Mouse (Mus musculus) MEL (cell line): ENCODE measurements around the gene Col23a1. TPM values are rescaled to one million over a fixed set of nuclear protein-coding genes. Genes with fewer than 3 reads are reported as not detected.

Experiments used
- DNase-seq: peaks from one replicate; pipeline ENCODE4 v3.0.0; 2011; ENCODE audit warnings: low read depth, low spot score
- H3K27ac ChIP-seq: 2 replicates; pipeline ENCODE4 v1.5.1; 2012; ENCODE audit warnings: low read depth, mild to moderate bottlenecking, control low read depth, low read length, moderate library complexity; ENCODE audit not compliant: control insufficient read depth
- H3K27me3 ChIP-seq, 2 experiments: fragments of 150-350 bp in 1 of 2; sonication (generic) in 1 of 2; 2 replicates each; pipeline ENCODE4 v1.6.1; 2012; ENCODE audit warnings: low read length in 2 of 2, mild to moderate bottlenecking in 2 of 2, improper control_type of control experiment in 1 of 2, moderate library complexity in 1 of 2; ENCODE audit not compliant: insufficient read depth in 2 of 2, control insufficient read depth in 1 of 2
- H3K36me3 ChIP-seq, 2 experiments: 2 replicates each; pipeline ENCODE4 v1.6.1; 2012 to 2014; ENCODE audit warnings: low read length in 2 of 2, improper control_type of control experiment in 1 of 2, inconsistent platforms in 1 of 2, mild to moderate bottlenecking in 1 of 2; ENCODE audit not compliant: insufficient read depth in 2 of 2, control insufficient read depth in 1 of 2
- H3K4me1 ChIP-seq, 2 experiments: fragments of 150-350 bp in 1 of 2; sonication (generic) in 1 of 2; 2 replicates each; pipeline ENCODE4 v1.6.1; 2012; ENCODE audit warnings: low read length in 2 of 2, improper control_type of control experiment in 1 of 2, mild to moderate bottlenecking in 1 of 2; ENCODE audit not compliant: insufficient read depth in 2 of 2, control insufficient read depth in 1 of 2
- H3K4me3 ChIP-seq, 2 experiments: fragments of 150-350 bp in 1 of 2; sonication (generic) in 1 of 2; 2 replicates each; pipeline ENCODE4 v1.5.1; 2012; ENCODE audit warnings: low read depth in 2 of 2, low read length in 2 of 2, mild to moderate bottlenecking in 2 of 2, moderate library complexity in 2 of 2, control low read depth in 1 of 2, improper control_type of control experiment in 1 of 2; ENCODE audit not compliant: control insufficient read depth in 1 of 2, insufficient read depth in 1 of 2
- H3K79me2 ChIP-seq: 2 replicates; pipeline ENCODE4 v1.6.1; 2012; ENCODE audit warnings: mild to moderate bottlenecking, low read length, moderate library complexity; ENCODE audit not compliant: control insufficient read depth, poor library complexity, insufficient read depth
- H3K9ac ChIP-seq: 2 replicates; pipeline ENCODE4 v1.6.1; 2012; ENCODE audit warnings: low read depth, mild to moderate bottlenecking, control low read depth, low read length, moderate library complexity; ENCODE audit not compliant: control insufficient read depth, poor library complexity, severe bottlenecking
- H3K9me3 ChIP-seq: fragments of 150-350 bp; sonication (generic); replicated peaks from 2 replicates; pipeline ENCODE4 v1.6.1; 2012; ENCODE audit warnings: mild to moderate bottlenecking, low read length, improper control_type of control experiment, moderate library complexity; ENCODE audit not compliant: insufficient read depth
- CHD2 ChIP-seq: IDR thresholded peaks from 2 replicates; pipeline ENCODE4 v1.6.1; 2011; ENCODE audit warnings: low read length, improper control_type of control experiment
- ETS1 ChIP-seq: IDR thresholded peaks from 2 replicates; pipeline ENCODE4 v1.6.1; 2012; ENCODE audit warnings: low read depth, mild to moderate bottlenecking, inconsistent platforms, low read length, improper control_type of control experiment, moderate library complexity
- GABPA ChIP-seq: IDR thresholded peaks from 2 replicates; pipeline ENCODE4 v1.6.1; 2012; ENCODE audit warnings: low read depth, mild to moderate bottlenecking, inconsistent platforms, low read length, improper control_type of control experiment, moderate library complexity
- GATA1 ChIP-seq: IDR thresholded peaks from 2 replicates; pipeline ENCODE4 v1.6.1; 2011; ENCODE audit warnings: low read depth, low read length, improper control_type of control experiment
- HCFC1 ChIP-seq: IDR thresholded peaks from 2 replicates; pipeline ENCODE4 v1.6.1; 2012; ENCODE audit warnings: low read depth, mild to moderate bottlenecking, inconsistent platforms, low read length, improper control_type of control experiment, moderate library complexity
- KAT2A ChIP-seq: conservative IDR thresholded peaks from 2 replicates; pipeline ENCODE4 v1.6.1; 2012; ENCODE audit warnings: low read depth, low read length, improper control_type of control experiment, inconsistent platforms
- MAX ChIP-seq: IDR thresholded peaks from 2 replicates; pipeline ENCODE4 v1.6.1; 2011; ENCODE audit warnings: low read length, improper control_type of control experiment
- MAZ ChIP-seq: IDR thresholded peaks from 2 replicates; pipeline ENCODE4 v1.6.1; 2012; ENCODE audit warnings: low read depth, mild to moderate bottlenecking, inconsistent platforms, low read length, improper control_type of control experiment
- MEF2A ChIP-seq: IDR thresholded peaks from 2 replicates; pipeline ENCODE4 v1.6.1; 2014; ENCODE audit warnings: low read depth, mild to moderate bottlenecking, inconsistent platforms, low read length, improper control_type of control experiment; ENCODE audit not compliant: poor library complexity, insufficient replicate concordance, severe bottlenecking; ENCODE audit errors: extremely low read depth
- MYC ChIP-seq: IDR thresholded peaks from 2 replicates; pipeline ENCODE4 v1.6.1; 2011; ENCODE audit warnings: low read depth, mild to moderate bottlenecking, low read length, improper control_type of control experiment, moderate library complexity
- NRF1 ChIP-seq: IDR thresholded peaks from 2 replicates; pipeline ENCODE4 v1.6.1; 2014; ENCODE audit warnings: low read depth, mild to moderate bottlenecking, inconsistent platforms, low read length, improper control_type of control experiment, moderate library complexity; ENCODE audit not compliant: poor library complexity, insufficient read depth, severe bottlenecking
- POLR2AphosphoS2 ChIP-seq: IDR thresholded peaks from 2 replicates; pipeline ENCODE4 v1.6.1; 2011; ENCODE audit warnings: low read length, improper control_type of control experiment
- POLR2AphosphoS5 ChIP-seq: IDR thresholded peaks from 2 replicates; pipeline ENCODE4 v1.6.1; 2012; ENCODE audit warnings: low read depth, borderline replicate concordance, mild to moderate bottlenecking, inconsistent platforms, low read length, moderate library complexity, mixed read lengths
- RAD21 ChIP-seq: IDR thresholded peaks from 2 replicates; pipeline ENCODE4 v1.6.1; 2011; ENCODE audit warnings: mild to moderate bottlenecking, low read depth, low read length, improper control_type of control experiment
- RCOR1 ChIP-seq: IDR thresholded peaks from 2 replicates; pipeline ENCODE4 v1.6.1; 2012; ENCODE audit warnings: low read depth, mild to moderate bottlenecking, inconsistent platforms, low read length, improper control_type of control experiment
- SMC3 ChIP-seq: IDR thresholded peaks from 2 replicates; pipeline ENCODE4 v1.6.1; 2011; ENCODE audit warnings: low read depth, low read length, improper control_type of control experiment
- ZC3H11A ChIP-seq: IDR thresholded peaks from 2 replicates; pipeline ENCODE4 v1.6.1; 2012; ENCODE audit warnings: low read depth, mild to moderate bottlenecking, inconsistent platforms, low read length, improper control_type of control experiment
- ZKSCAN1 ChIP-seq: IDR thresholded peaks from 2 replicates; pipeline ENCODE4 v1.6.1; 2012; ENCODE audit warnings: low read depth, mild to moderate bottlenecking, inconsistent platforms, low read length, improper control_type of control experiment, moderate library complexity
- polyA plus RNA-seq, 2 experiments: library from polyadenylated mRNA; stranded (reverse) in 1 of 2; unstranded in 1 of 2; fragments of >175 nt in 1 of 2; fragments of >200 nt in 1 of 2; gene quantifications; 2 replicates each; pipeline versions ENCODE4 v1.2.1 to v1.2.4; 2012; ENCODE audit warnings: low replicate concordance in 2 of 2, low read depth in 1 of 2; ENCODE audit not compliant: insufficient read length in 2 of 2, insufficient read depth in 1 of 2, missing spikeins in 1 of 2
- total RNA-seq: library from RNA; depleted of rRNA; stranded (reverse); fragments of 300-350 nt; gene quantifications from 2 replicates; pipeline ENCODE4 v1.2.3, GENCODE M21; 2012

The Col23a1 gene
- total and polyA plus RNA-seq, 3 experiments: under 0.01 to 0.03 TPM; not detected in 1

DNA sequence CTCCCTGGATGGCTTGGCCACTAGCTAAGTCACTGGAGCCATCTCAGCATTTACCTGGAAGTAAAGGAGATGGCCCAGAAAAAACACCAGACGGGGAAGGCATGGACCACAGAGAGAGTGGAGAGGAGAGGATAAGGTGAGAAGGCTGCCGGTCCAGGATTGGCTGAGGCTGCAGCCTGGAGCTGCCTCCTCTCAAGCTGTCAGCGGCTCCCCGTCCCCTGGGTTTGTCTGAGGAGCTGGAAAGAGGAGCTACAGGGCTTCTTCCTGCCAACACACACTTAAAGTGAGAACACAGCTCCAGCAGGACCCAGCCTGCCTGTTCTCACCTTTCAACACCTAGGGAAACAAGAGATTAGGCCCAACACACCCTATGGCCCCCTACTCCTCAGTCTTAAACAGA, 168.9 kb downstream of the Col23a1 start:
- H3K79me2 ChIP-seq: no peaks in the 10 kb centered on the region
- no peak for TF ChIP-seq CHD2
- TF ChIP-seq SMC3: no peak
- TF ChIP-seq MEF2A: no peak
- no peak for TF ChIP-seq GABPA
- TF ChIP-seq RCOR1: no peak
- TF ChIP-seq NRF1: no peak
- TF ChIP-seq POLR2AphosphoS2: no peak
- no peak for TF ChIP-seq ZC3H11A
- TF ChIP-seq GATA1: no peak
- H3K9me3 ChIP-seq: no peaks in the 10 kb centered on the region
- H3K9ac ChIP-seq: no peak overlapping the region
- H3K4me3 ChIP-seq: no peak overlapping the region
- H3K27ac ChIP-seq: no peak overlapping the region
- no peaks in the 10 kb centered on the region for H3K36me3 ChIP-seq
- DNase-seq: no peak
- H3K27me3 ChIP-seq: no peaks in the 10 kb centered on the region
- H3K4me1 ChIP-seq: no peaks in the 10 kb centered on the region

DNA sequence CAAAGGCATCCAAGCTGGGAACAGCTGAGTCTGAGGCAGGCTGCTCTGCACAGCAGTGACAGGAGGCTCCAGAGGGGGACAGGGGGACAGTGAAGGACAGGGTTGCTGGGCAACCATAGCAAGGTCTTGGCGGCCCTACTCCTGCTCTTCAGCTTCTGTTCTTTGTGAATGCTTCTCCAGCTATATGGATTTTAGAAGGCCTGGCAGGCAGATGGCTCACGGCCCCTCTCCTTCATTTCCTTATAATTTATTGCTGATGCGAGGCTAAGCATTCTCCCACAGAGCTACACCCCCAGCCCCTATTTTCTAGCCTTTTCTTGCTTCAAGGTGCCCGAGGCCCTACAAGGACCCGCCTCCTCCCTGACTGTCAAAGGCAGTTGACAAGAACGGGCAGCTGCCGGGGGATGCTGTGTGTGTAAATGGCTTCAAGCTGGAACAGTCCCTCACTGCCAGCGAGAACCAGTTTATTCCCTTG, 169.9 kb downstream of the Col23a1 start:
- H3K4me1 ChIP-seq: no peaks in the 10 kb centered on the region
- TF ChIP-seq RAD21: no peak
- TF ChIP-seq POLR2AphosphoS5: no peak
- no peak for TF ChIP-seq GABPA
- TF ChIP-seq CHD2: no peak
- no peak for TF ChIP-seq ZKSCAN1
- no peak for TF ChIP-seq MYC
- TF ChIP-seq NRF1: no peak
- TF ChIP-seq MAZ: no peak
- TF ChIP-seq KAT2A: no peak
- TF ChIP-seq MEF2A: no peak
- no peak for TF ChIP-seq GATA1
- no peak for TF ChIP-seq MAX
- no peak for TF ChIP-seq HCFC1
- TF ChIP-seq ETS1: no peak
- no peak overlapping the region for H3K9ac ChIP-seq
- DNase-seq: no peak
- H3K27ac ChIP-seq: no peak overlapping the region
- no peaks in the 10 kb centered on the region for H3K36me3 ChIP-seq
- no peaks in the 10 kb centered on the region for H3K79me2 ChIP-seq
- H3K9me3 ChIP-seq: no peaks in the 10 kb centered on the region
- no peak overlapping the region for H3K4me3 ChIP-seq
- H3K27me3 ChIP-seq: no peaks in the 10 kb centered on the region
